Mouse (Mus musculus) ES-E14 (cell line): ENCODE measurements around the gene Mif4gd.

Experiments used
- HCFC1 ChIP-seq: IDR thresholded peaks from 2 replicates; pipeline ENCODE4 v1.6.1; 2012; ENCODE audit warnings: low read length, inconsistent platforms, borderline replicate concordance; ENCODE audit not compliant: insufficient read depth
- ZC3H11A ChIP-seq: IDR thresholded peaks from 2 replicates; pipeline ENCODE4 v1.6.1; 2012; ENCODE audit warnings: low read depth, mild to moderate bottlenecking, inconsistent platforms, low read length, borderline replicate concordance

- TF ChIP-seq ZC3H11A: no peak
- no peak for TF ChIP-seq HCFC1
Observed at GRCm38 (mm10) chr11:115639540-115639939, 26.8 kb upstream of the Mif4gd start.
